Mouse (Mus musculus) myocyte (in vitro differentiated cells): ENCODE data around the gene Ina. TPM values are rescaled to one million over a fixed set of nuclear protein-coding genes. Genes with fewer than 3 reads are reported as not detected.

Experiments used
- H3K27me3 ChIP-seq: one replicate; pipeline ENCODE4 v1.6.1; 2011; ENCODE audit not compliant: control insufficient read depth, insufficient read depth, insufficient read length
- H3K36me3 ChIP-seq: one replicate; pipeline ENCODE4 v1.6.1; 2011; ENCODE audit not compliant: control insufficient read depth, insufficient read depth
- H3K4me2 ChIP-seq: one replicate; pipeline ENCODE4 v1.6.1; 2011; ENCODE audit warnings: low read depth, control low read depth
- H3K4me3 ChIP-seq: one replicate; pipeline ENCODE4 v1.5.1; 2011; ENCODE audit warnings: mild to moderate bottlenecking, control low read depth, moderate library complexity
- H3K79me2 ChIP-seq: one replicate; pipeline ENCODE4 v1.6.1; 2011; ENCODE audit not compliant: control insufficient read depth, insufficient read depth
- H3ac ChIP-seq: one replicate; pipeline ENCODE4 v1.6.1; 2011; ENCODE audit not compliant: control insufficient read depth, insufficient read length
- CEBPB ChIP-seq: IDR thresholded peaks from 2 replicates; pipeline ENCODE4 v1.6.1; 2011; ENCODE audit warnings: mild to moderate bottlenecking, moderate library complexity; ENCODE audit not compliant: poor library complexity, insufficient read depth, severe bottlenecking
- E2F4 ChIP-seq: IDR thresholded peaks from one replicate; pipeline ENCODE4 v1.6.1; 2011; ENCODE audit warnings: mild to moderate bottlenecking, control low read depth, moderate library complexity; ENCODE audit not compliant: insufficient read depth
- MAX ChIP-seq: IDR thresholded peaks from one replicate; pipeline ENCODE4 v1.6.1; 2011; ENCODE audit warnings: low read depth, mild to moderate bottlenecking, control low read depth
- MYOD1 ChIP-seq, 3 experiments: IDR thresholded peaks; one replicate each; pipeline ENCODE4 v1.6.1; 2011; ENCODE audit warnings: control low read depth in 2 of 3, low read depth in 2 of 3, mild to moderate bottlenecking in 2 of 3, moderate library complexity in 1 of 3; ENCODE audit not compliant: insufficient read length in 2 of 3, control insufficient read depth in 1 of 3
- MYOG ChIP-seq, 3 experiments: IDR thresholded peaks; one replicate each; pipeline ENCODE4 v1.6.1; 2011; ENCODE audit warnings: control low read depth in 2 of 3, low read depth in 2 of 3, mild to moderate bottlenecking in 2 of 3; ENCODE audit not compliant: insufficient read length in 2 of 3, control insufficient read depth in 1 of 3, insufficient read depth in 1 of 3
- POLR2A ChIP-seq: IDR thresholded peaks from one replicate; pipeline ENCODE4 v1.6.1; 2011; ENCODE audit warnings: low read depth, mild to moderate bottlenecking, control low read depth, moderate library complexity; ENCODE audit not compliant: insufficient read length
- POLR2AphosphoS2 ChIP-seq: IDR thresholded peaks from one replicate; pipeline ENCODE4 v1.6.1; 2011; ENCODE audit warnings: low read depth, control low read depth; ENCODE audit not compliant: insufficient read length
- REST ChIP-seq: IDR thresholded peaks from one replicate; pipeline ENCODE4 v1.6.1; 2011; ENCODE audit warnings: mild to moderate bottlenecking, control low read depth, moderate library complexity; ENCODE audit not compliant: insufficient read depth, insufficient read length
- SRF ChIP-seq: IDR thresholded peaks from one replicate; pipeline ENCODE4 v1.6.1; 2011; ENCODE audit warnings: low read depth; ENCODE audit not compliant: control insufficient read depth, insufficient read length
- TCF12 ChIP-seq: IDR thresholded peaks from one replicate; pipeline ENCODE4 v1.6.1; 2011; ENCODE audit warnings: mild to moderate bottlenecking, control low read depth; ENCODE audit not compliant: poor library complexity, insufficient read depth, severe bottlenecking
- TCF3 ChIP-seq: IDR thresholded peaks from one replicate; pipeline ENCODE4 v1.6.1; 2011; ENCODE audit warnings: low read depth, control low read depth; ENCODE audit not compliant: insufficient read length
- USF1 ChIP-seq: IDR thresholded peaks from one replicate; pipeline ENCODE4 v1.6.1; 2011; ENCODE audit warnings: low read depth, mild to moderate bottlenecking, control low read depth, moderate library complexity
- polyA plus RNA-seq: library from polyadenylated mRNA; unstranded; fragments of >200 nt; fragmentation: generic; extraction: Trizol; gene quantifications from one replicate; pipeline ENCODE4 v1.2.1, GENCODE M21; 2012; ENCODE audit warnings: missing spikeins

Ina gene
- polyA plus RNA-seq, 1 experiment = not detected

DNA sequence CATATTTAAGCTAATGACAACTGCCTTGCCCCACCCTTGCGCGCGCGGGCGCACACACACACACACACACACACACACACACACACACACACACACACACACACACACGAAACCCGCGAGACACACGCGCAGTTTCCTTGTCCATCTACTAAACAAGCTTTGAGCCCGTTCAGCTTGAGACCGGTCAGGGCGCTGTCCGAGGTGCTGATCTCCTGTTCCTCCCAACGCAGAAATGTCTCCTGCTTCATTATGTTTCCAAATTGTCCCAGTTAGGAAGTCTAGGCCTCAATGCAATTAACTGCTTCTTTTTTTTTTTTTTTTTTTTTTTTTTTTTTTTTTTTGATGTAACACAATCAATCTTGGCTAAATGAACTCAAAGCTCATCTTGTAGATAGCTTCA, 2.0 kb downstream of the Ina start:
- Histone ChIP-seq H3K36me3 (no peaks in the 10 kb centered on the region), H3K79me2 (no peaks in the 10 kb centered on the region), H3ac (no peak overlapping the region), H3K4me3 (no peak overlapping the region), H3K4me2 (no peak overlapping the region), H3K27me3 (peaks cover 55% of the 10 kb centered on the region)
- TF ChIP-seq REST (peak; percentile 97), TCF3 (no peak)

DNA sequence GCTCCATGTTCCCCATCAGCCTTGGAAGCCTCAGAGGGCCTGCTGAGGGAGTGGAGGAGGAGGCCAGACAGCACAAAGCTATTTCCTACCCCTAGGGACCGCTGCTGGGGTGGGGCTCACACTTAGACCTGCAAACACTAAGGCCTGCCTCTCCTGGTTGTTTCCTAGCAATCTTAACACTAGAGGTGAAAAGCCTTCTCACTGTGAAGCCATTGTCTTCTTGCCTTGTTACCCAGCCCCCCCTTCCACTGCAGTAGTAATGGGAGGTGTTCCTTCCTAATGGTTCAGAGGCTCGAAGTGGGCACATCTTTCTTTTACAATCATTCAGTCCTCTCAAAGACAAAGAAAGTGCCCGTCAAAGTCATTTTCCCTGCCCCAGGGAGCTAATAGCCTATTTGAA, 3.3 kb downstream of the Ina start:
- Histone ChIP-seq H3ac (no peak overlapping the region), H3K4me2 (no peak overlapping the region), H3K79me2 (no peaks in the 10 kb centered on the region), H3K27me3 (peaks cover 46% of the 10 kb centered on the region), H3K36me3 (no peaks in the 10 kb centered on the region), H3K4me3 (no peak overlapping the region)
- TF ChIP-seq TCF3 (no peak), TCF12 (no peak), SRF (no peak), MYOD1 (IDR thresholded peaks at IDR 0.05; ENCODE audit: control insufficient read depth in 1 of 3, insufficient read length in 2 of 3, low read depth in 2 of 3) (no peak), E2F4 (no peak), MAX (no peak), MYOG (IDR thresholded peaks at IDR 0.05; ENCODE audit: control insufficient read depth in 1 of 3, insufficient read depth in 1 of 3, insufficient read length in 2 of 3, low read depth in 2 of 3) (no peak), POLR2AphosphoS2 (no peak), POLR2A (no peak), CEBPB (no peak)

DNA sequence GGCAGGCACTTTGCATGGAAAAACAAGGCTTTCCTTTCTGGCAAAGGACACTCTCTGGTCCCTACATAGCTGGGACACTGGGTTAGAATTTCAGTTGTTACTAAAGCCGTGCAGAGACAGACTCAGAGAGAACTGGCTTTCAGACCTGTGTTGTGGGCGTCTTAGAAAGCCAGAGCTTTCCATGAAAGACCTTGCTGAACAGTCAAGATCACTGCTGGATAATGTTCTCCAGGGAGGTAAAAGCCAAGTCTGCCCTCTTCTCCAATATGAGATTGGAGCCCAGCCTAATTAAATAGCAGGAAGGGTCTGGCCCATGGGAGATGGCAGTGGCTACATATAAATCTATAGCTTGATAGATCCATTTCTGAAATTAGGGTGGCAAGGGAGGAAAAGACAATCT, 3.8 kb downstream of the Ina start:
- Histone ChIP-seq H3K4me2 (no peak overlapping the region), H3K79me2 (no peaks in the 10 kb centered on the region), H3K27me3 (peaks cover 41% of the 10 kb centered on the region), H3K4me3 (no peak overlapping the region), H3ac (no peak overlapping the region), H3K36me3 (no peaks in the 10 kb centered on the region)
- TF ChIP-seq E2F4 (no peak), MYOD1 (IDR thresholded peaks at IDR 0.05; ENCODE audit: control insufficient read depth in 1 of 3, insufficient read length in 2 of 3, low read depth in 2 of 3) (no peak), TCF3 (no peak), SRF (no peak), TCF12 (no peak), POLR2AphosphoS2 (no peak), CEBPB (no peak), REST (no peak), MAX (no peak), POLR2A (no peak), USF1 (no peak), MYOG (IDR thresholded peaks at IDR 0.05; ENCODE audit: control insufficient read depth in 1 of 3, insufficient read depth in 1 of 3, insufficient read length in 2 of 3, low read depth in 2 of 3) (no peak)

DNA sequence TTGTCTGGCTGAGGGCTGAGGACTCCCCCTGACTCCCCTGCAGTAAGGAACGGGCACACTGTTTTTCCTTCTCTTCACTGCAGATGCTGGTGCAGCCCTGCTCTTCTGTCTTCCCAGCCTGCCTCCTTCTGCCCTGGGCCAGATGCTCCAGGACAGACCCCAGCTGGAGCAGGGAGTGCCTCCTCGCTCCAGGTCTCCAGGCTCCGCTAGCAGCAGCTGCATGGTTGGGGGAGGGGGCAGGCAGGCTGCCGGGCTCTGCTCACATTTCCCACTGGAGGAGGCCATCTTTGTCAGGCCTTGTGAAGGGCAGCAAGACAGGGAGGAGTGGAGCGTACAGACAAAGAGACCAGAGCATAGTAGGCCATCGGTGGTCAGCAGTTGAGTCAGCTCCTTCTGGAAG, 4.8 kb downstream of the Ina start:
- Histone ChIP-seq H3ac (no peak overlapping the region), H3K36me3 (no peaks in the 10 kb centered on the region), H3K79me2 (no peaks in the 10 kb centered on the region), H3K27me3 (peaks cover 31% of the 10 kb centered on the region), H3K4me3 (no peak overlapping the region), H3K4me2 (no peak overlapping the region)
- no peak for TF ChIP-seq SRF
- TF ChIP-seq POLR2AphosphoS2 = no peak
- TF ChIP-seq MAX = no peak
- TF ChIP-seq TCF12 = no peak
- no peak for TF ChIP-seq TCF3
- no peak for TF ChIP-seq USF1
- no peak for TF ChIP-seq CEBPB
- TF ChIP-seq MYOD1 (IDR thresholded peaks at IDR 0.05; ENCODE audit: control insufficient read depth in 1 of 3, insufficient read length in 2 of 3, low read depth in 2 of 3) = no peak
- no peak for TF ChIP-seq REST
- no peak for TF ChIP-seq POLR2A
- no peak for TF ChIP-seq MYOG (IDR thresholded peaks at IDR 0.05; ENCODE audit: control insufficient read depth in 1 of 3, insufficient read depth in 1 of 3, insufficient read length in 2 of 3, low read depth in 2 of 3)
- TF ChIP-seq E2F4 = no peak

DNA sequence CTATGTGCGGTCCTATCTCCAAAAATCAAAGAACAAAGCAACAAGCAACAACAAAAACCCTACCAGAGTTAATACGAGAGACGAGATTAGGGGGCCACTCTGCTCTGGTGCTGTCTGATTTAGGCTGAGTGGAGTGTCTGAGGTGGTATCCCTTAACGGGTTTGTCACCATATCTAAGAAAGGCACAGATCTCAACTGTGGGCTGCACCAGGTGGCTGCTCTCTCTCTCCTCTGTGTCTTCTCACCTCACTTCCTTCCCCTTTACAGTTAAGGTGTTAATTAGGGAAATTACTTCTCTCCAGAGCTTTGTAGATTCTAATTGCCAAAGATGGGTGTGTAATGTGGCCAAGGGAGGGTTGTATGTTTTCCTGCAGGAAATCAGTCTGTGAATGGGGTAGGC, 8.2 kb downstream of the Ina start:
- Histone ChIP-seq H3K79me2 (no peaks in the 10 kb centered on the region), H3K36me3 (no peaks in the 10 kb centered on the region), H3K4me2 (no peak overlapping the region), H3K4me3 (no peak overlapping the region), H3K27me3 (peaks cover 12% of the 10 kb centered on the region), H3ac (no peak overlapping the region)
- TF ChIP-seq MAX = no peak
- no peak for TF ChIP-seq TCF3
- TF ChIP-seq TCF12 = no peak
- TF ChIP-seq POLR2A = no peak
